Mouse (Mus musculus): ENCODE results near the gene Trio. TPM values are rescaled to one million over a fixed set of nuclear protein-coding genes. Genes with fewer than 3 reads are reported as not detected.
"Not testable (repeated sequence)": the region's sequence is repeated elsewhere in the genome, so short reads cannot be mapped to it uniquely, and the experiment has no call there.

Gene Trio
- polyA plus RNA-seq, 1 experiment = 23.8 TPM

- WGBS = 89% methylated on average over 14 of the region's 14 CpGs
- no peak overlapping the region for H3K27ac ChIP-seq (ENCODE audit: insufficient read depth, low read length)
- peaks cover 1% of the 10 kb centered on the region; the same call in 1 of the 2 replicates for H3K36me3 ChIP-seq (ENCODE audit: control insufficient read depth, insufficient read depth, low read length)
- no peak for TF ChIP-seq POLR2A (IDR thresholded peaks at IDR 0.05; ENCODE audit: low read depth, low read length)
- peak; percentile 40; the same call in 1 of the 2 replicates for TF ChIP-seq CTCF (IDR thresholded peaks at IDR 0.05; ENCODE audit: extremely low read depth, insufficient read depth, insufficient read length, insufficient replicate concordance)
- no peak overlapping the region for H3K4me3 ChIP-seq (ENCODE audit: extremely low read depth, insufficient read depth, insufficient read length)
- H3K27me3 ChIP-seq (ENCODE audit: control insufficient read depth, insufficient read depth, low read length) = no peaks in the 10 kb centered on the region
- H3K4me1 ChIP-seq (ENCODE audit: control insufficient read depth, insufficient read depth, insufficient read length) = no peaks in the 10 kb centered on the region
- peak in 1 of 2 experiments; percentile 7 for DNase-seq (ENCODE audit: low read depth in 1 of 2, low spot score in 2 of 2)
Measured at GRCm38 (mm10) chr15:27850904-27851303, 174.7 kb downstream of the Trio start.

DNA sequence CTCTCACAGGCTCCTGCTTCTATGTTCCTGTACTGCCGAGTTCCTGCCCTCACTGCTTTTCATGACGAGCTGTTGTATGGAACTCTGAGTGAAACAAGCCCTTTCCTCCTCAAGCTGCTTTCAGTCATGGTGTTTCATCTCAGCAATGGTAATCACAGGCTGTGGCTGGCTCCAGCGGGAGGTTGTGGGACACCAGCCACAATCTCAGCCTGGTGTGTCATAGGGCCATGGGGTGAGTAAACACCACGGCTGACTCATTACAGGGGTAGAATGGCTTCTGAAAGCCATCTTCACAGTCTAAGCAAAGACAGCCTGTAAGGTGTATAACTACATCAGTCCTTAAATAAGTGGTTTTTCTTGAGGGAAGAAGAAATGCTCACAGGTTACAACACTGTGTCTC is 175.7 kb downstream of the Trio start:
- Histone ChIP-seq H3K4me1 (ENCODE audit: control insufficient read depth, insufficient read depth, insufficient read length) (no peaks in the 10 kb centered on the region), H3K36me3 (ENCODE audit: control insufficient read depth, insufficient read depth, low read length) (peaks cover 1% of the 10 kb centered on the region; the same call in 1 of the 2 replicates), H3K4me3 (ENCODE audit: extremely low read depth, insufficient read depth, insufficient read length) (no peak overlapping the region), H3K27ac (ENCODE audit: insufficient read depth, low read length) (no peak overlapping the region), H3K27me3 (ENCODE audit: control insufficient read depth, insufficient read depth, low read length) (no peaks in the 10 kb centered on the region)
- TF ChIP-seq CTCF (IDR thresholded peaks at IDR 0.05; ENCODE audit: extremely low read depth, insufficient read depth, insufficient read length, insufficient replicate concordance) (no peak), POLR2A (IDR thresholded peaks at IDR 0.05; ENCODE audit: low read depth, low read length) (no peak)
- 89% methylated on average over 4 of the region's 4 CpGs for WGBS
- no peak for DNase-seq (ENCODE audit: low read depth in 1 of 2, low spot score in 2 of 2)

GRCm38 (mm10) chr15:27841696-27842095 is 184.0 kb downstream of the Trio start:
- Histone ChIP-seq H3K27me3 (ENCODE audit: control insufficient read depth, insufficient read depth, low read length) (no peaks in the 10 kb centered on the region), H3K4me1 (ENCODE audit: control insufficient read depth, insufficient read depth, insufficient read length) (no peaks in the 10 kb centered on the region), H3K4me3 (ENCODE audit: extremely low read depth, insufficient read depth, insufficient read length) (no peak overlapping the region), H3K27ac (ENCODE audit: insufficient read depth, low read length) (no peak overlapping the region), H3K36me3 (ENCODE audit: control insufficient read depth, insufficient read depth, low read length) (0 out of 2 replicates have a peak, but pooled peaks cover 3% of the 10 kb centered on the region)
- 94% methylated on average over 15 of the region's 15 CpGs for WGBS
- TF ChIP-seq POLR2A (IDR thresholded peaks at IDR 0.05; ENCODE audit: low read depth, low read length) (no peak), CTCF (IDR thresholded peaks at IDR 0.05; ENCODE audit: extremely low read depth, insufficient read depth, insufficient read length, insufficient replicate concordance) (no peak)
- no peak for DNase-seq (ENCODE audit: low read depth in 1 of 2, low spot score in 2 of 2)

- TF ChIP-seq CTCF (IDR thresholded peaks at IDR 0.05; ENCODE audit: extremely low read depth, insufficient read depth, insufficient read length, insufficient replicate concordance) (no peak), POLR2A (IDR thresholded peaks at IDR 0.05; ENCODE audit: low read depth, low read length) (no peak)
- 0 out of 2 replicates have a peak, but pooled peaks cover 3% of the 10 kb centered on the region for H3K36me3 ChIP-seq (ENCODE audit: control insufficient read depth, insufficient read depth, low read length)
- H3K4me1 ChIP-seq (ENCODE audit: control insufficient read depth, insufficient read depth, insufficient read length) = no peaks in the 10 kb centered on the region
- no peaks in the 10 kb centered on the region for H3K27me3 ChIP-seq (ENCODE audit: control insufficient read depth, insufficient read depth, low read length)
- no peak for DNase-seq (ENCODE audit: low read depth in 1 of 2, low spot score in 2 of 2)
- WGBS = 86% methylated on average over 8 of the region's 8 CpGs
- no peak overlapping the region for H3K27ac ChIP-seq (ENCODE audit: insufficient read depth, low read length)
- H3K4me3 ChIP-seq (ENCODE audit: extremely low read depth, insufficient read depth, insufficient read length) = no peak overlapping the region
Measured at GRCm38 (mm10) chr15:27840579-27840978, 185.1 kb downstream of the Trio start.

DNA sequence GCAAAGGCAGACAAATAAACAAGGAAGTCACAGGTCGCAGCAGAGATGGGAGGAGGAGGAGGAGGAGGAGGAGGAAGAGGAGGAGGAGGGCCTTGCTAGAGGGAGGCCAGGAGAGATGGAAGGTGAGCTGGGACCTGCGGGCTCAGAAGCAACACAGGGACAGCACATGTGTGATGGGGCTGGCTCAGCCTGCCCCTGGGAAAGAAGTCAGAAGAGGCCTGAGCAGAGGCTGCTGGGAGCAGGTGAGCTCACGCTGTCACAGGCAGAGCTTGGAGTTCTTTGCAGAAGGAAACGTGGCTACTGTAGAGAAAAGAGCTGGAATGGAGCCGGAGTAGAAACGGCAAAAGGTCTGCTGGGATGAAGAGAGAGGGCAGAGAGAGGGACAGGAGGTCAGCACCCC is 185.5 kb downstream of the Trio start:
- Histone ChIP-seq H3K4me3 (ENCODE audit: extremely low read depth, insufficient read depth, insufficient read length) (no peak overlapping the region), H3K27me3 (ENCODE audit: control insufficient read depth, insufficient read depth, low read length) (no peaks in the 10 kb centered on the region), H3K36me3 (ENCODE audit: control insufficient read depth, insufficient read depth, low read length) (0 out of 2 replicates have a peak, but pooled peaks cover 3% of the 10 kb centered on the region), H3K4me1 (ENCODE audit: control insufficient read depth, insufficient read depth, insufficient read length) (no peaks in the 10 kb centered on the region), H3K27ac (ENCODE audit: insufficient read depth, low read length) (no peak overlapping the region)
- 76% methylated on average over 6 of the region's 6 CpGs for WGBS
- TF ChIP-seq CTCF (IDR thresholded peaks at IDR 0.05; ENCODE audit: extremely low read depth, insufficient read depth, insufficient read length, insufficient replicate concordance) = no peak
- no peak for TF ChIP-seq POLR2A (IDR thresholded peaks at IDR 0.05; ENCODE audit: low read depth, low read length)
- DNase-seq (ENCODE audit: low read depth in 1 of 2, low spot score in 2 of 2) = no peak

GRCm38 (mm10) chr15:27831646-27832045 is 194.0 kb downstream of the Trio start:
- Histone ChIP-seq H3K36me3 (ENCODE audit: control insufficient read depth, insufficient read depth, low read length) (peaks cover 4% of the 10 kb centered on the region; the same call in 1 of the 2 replicates), H3K4me3 (ENCODE audit: extremely low read depth, insufficient read depth, insufficient read length) (no peak overlapping the region), H3K27me3 (ENCODE audit: control insufficient read depth, insufficient read depth, low read length) (no peaks in the 10 kb centered on the region), H3K27ac (ENCODE audit: insufficient read depth, low read length) (no peak overlapping the region), H3K4me1 (ENCODE audit: control insufficient read depth, insufficient read depth, insufficient read length) (peaks cover 15% of the 10 kb centered on the region; the same call in 1 of the 2 replicates)
- no peak for DNase-seq (ENCODE audit: low read depth in 1 of 2, low spot score in 2 of 2)
- no peak for TF ChIP-seq POLR2A (IDR thresholded peaks at IDR 0.05; ENCODE audit: low read depth, low read length)
- TF ChIP-seq CTCF (IDR thresholded peaks at IDR 0.05; ENCODE audit: extremely low read depth, insufficient read depth, insufficient read length, insufficient replicate concordance) = no peak
- 93% methylated on average over 6 of the region's 6 CpGs for WGBS

DNA sequence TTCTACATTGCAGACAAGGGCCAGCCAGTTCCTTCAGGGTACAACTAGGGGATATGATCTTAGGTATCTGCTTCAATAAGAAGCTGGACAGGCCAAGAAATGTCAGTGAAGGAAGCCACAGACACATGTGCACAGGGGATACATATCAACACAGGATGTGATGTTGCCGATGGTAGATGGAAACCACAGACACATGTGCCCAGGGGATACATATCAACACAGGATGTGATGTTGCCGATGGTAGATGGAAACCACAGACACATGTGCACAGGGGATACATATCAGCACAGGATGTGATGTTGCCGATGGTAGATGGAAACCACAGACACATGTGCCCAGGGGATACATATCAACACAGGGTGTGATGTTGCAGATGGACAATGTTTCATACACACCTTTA is 197.8 kb downstream of the Trio start:
- H3K4me3 ChIP-seq (ENCODE audit: extremely low read depth, insufficient read depth, insufficient read length); H3K27me3 ChIP-seq (ENCODE audit: control insufficient read depth, insufficient read depth, low read length); H3K36me3 ChIP-seq (ENCODE audit: control insufficient read depth, insufficient read depth, low read length): not testable (repeated sequence)
- Histone ChIP-seq H3K27ac (ENCODE audit: insufficient read depth, low read length) (peak overlapping the region; percentile 82), H3K4me1 (ENCODE audit: control insufficient read depth, insufficient read depth, insufficient read length) (peaks cover 29% of the 10 kb centered on the region)
- 9% methylated on average over 3 of the region's 3 CpGs for WGBS
- DNase-seq (ENCODE audit: low read depth in 1 of 2, low spot score in 2 of 2) = peak in 1 of 2 experiments; percentile 82
